Mouse (Mus musculus) T-cell, adult 66 days (primary cell): ENCODE results near the gene Rere. TPM values are rescaled to one million over a fixed set of nuclear protein-coding genes. Genes with fewer than 3 reads are reported as not detected.

Experiments
- total RNA-seq, 2 experiments: library from RNA; stranded (reverse); gene quantifications; 3 replicates in 1 of 2; 4 replicates in 1 of 2; pipeline ENCODE4 v1.2.4; 2023

The Rere gene
- 100 to 1,000 TPM; 155 to 158 TPM for total RNA-seq

GRCm38 (mm10) chr4:150281018-150281761 is at the start of gene Rere:
Rere (plus strand) TSS chr4:150281646.

DNA sequence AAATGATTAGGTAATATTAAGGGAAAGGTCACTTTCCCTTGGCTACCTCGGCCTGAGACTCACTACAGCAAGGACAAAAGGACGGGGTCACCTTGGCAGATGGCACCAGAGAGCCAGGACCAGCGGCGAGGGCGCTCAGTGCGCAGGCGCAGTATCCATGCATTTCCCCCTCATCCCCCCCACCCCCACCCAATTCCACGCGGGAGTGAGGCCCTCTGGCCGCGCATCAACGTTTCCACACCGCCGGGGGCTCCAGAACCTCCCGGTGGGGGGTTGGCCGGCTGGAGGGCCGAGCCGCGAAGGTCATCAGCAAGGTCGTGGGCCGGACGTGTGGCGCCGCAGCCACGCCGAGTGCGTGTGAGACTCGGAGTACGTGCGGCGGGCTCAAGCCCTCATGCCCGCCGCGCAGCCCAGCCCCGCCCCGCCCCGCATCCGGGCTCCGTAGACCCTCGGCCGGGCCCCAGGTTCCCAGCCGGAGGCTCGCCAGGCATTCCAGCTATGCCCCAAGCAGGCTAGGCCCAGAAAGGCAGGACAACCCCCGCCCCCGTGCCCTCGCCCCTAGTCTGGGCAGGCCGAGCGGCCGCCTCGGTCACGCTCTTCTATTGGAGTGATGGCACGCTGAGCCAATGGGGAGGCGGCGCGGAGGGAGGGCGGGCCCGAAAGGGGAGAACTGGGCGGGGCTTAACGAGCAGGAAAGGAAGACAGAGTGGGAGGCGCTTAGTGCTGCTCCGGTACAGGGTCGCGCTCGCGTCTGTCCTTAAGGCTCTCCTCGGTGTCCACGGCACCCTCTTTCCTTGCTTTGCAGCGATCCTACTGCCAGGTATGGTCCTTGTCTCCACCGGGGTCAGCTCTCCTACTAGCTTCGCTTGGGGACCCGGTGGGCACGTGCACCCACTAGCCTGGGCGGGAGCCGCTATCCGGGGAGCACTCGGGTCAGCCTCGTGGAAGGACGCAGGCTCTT is 44.6 kb upstream of the Rere start, which contains the start of gene Eno1:
Eno1 (plus strand) TSS at position 201 of the 961 bp plus-strand sequence.

GRCm38 (mm10) chr4:150651390-150652277 is 370.2 kb downstream of the Rere start, which contains the start of gene Slc45a1:
Slc45a1 (minus strand) TSS chr4:150652174.

Other genes starting within 250 kb of the Rere start
- 1 to 10 TPM; 1.5 to 2.0 TPM for gene Gpr157, start 194.3 kb upstream of the Rere start, total RNA-seq
- not detected for gene Slc2a5, start 162.4 kb upstream of the Rere start, total RNA-seq
- not detected for gene Slc2a7, start 132.7 kb upstream of the Rere start, total RNA-seq
- not detected for gene Car6, start 80.3 kb upstream of the Rere start, total RNA-seq
- 100 to 1,000 TPM; 175 to 192 TPM for gene Eno1, start 44.9 kb upstream of the Rere start, total RNA-seq